Mouse (Mus musculus): ENCODE measurements around the gene 1700066M21Rik. TPM values are rescaled to one million over a fixed set of nuclear protein-coding genes. Genes with fewer than 3 reads are reported as not detected.
A peak's percentile ranks its signal among the peaks of the same experiment; 100 is the strongest.

The 1700066M21Rik gene
- total RNA-seq, 1 experiment from 2014 or later: 6.2 TPM

GRCm38 (mm10) chr1:57392417-57392816 is 15.0 kb downstream of the 1700066M21Rik start:
- peak; percentile 12 for DNase-seq

GRCm38 (mm10) chr1:57394051-57394450 is 16.6 kb downstream of the 1700066M21Rik start:
- peak; percentile 72 for DNase-seq

- no peak for DNase-seq
Measured at GRCm38 (mm10) chr1:57400321-57400720, 22.9 kb downstream of the 1700066M21Rik start.

GRCm38 (mm10) chr1:57400877-57401276 is 23.5 kb downstream of the 1700066M21Rik start:
- no peak for DNase-seq

GRCm38 (mm10) chr1:57402116-57402515 is 24.7 kb downstream of the 1700066M21Rik start:
- no peak for DNase-seq

GRCm38 (mm10) chr1:57406187-57407151 is 29.0 kb downstream of the 1700066M21Rik start, which contains the start of the genes Maip1 and Tyw5:
Gene Maip1, plus strand, starts transcription at chr1:57406328.
Gene Tyw5, minus strand, starts transcription at chr1:57407101.
- peak; percentile 88 for DNase-seq

GRCm38 (mm10) chr1:57408994-57409393 is 31.6 kb downstream of the 1700066M21Rik start:
- no peak for DNase-seq

- DNase-seq: no peak
Measured at GRCm38 (mm10) chr1:57413397-57413796, 36.0 kb downstream of the 1700066M21Rik start.

GRCm38 (mm10) chr1:57423696-57424095 is 46.3 kb downstream of the 1700066M21Rik start:
- peak; percentile 17 for DNase-seq

GRCm38 (mm10) chr1:57428368-57429308 is 51.2 kb downstream of the 1700066M21Rik start:
- DNase-seq: peak; percentile 89

- DNase-seq: peak; percentile 22
Measured at GRCm38 (mm10) chr1:57429786-57430483, 52.5 kb downstream of the 1700066M21Rik start.

GRCm38 (mm10) chr1:57433141-57433540 is 55.7 kb downstream of the 1700066M21Rik start:
- no peak for DNase-seq

Other genes with a start within 250 kb of the 1700066M21Rik start
- 13.3 and 13.9 TPM in 2 replicates for gene Maip1, start 28.7 kb downstream of the 1700066M21Rik start, total RNA-seq (2021)
- gene Tyw5, start 29.5 kb downstream of the 1700066M21Rik start, total RNA-seq (2021): 12.5 and 16.2 TPM in 2 replicates